Mouse (Mus musculus) monocyte, adult 5-6 weeks (primary cell): ENCODE results near the gene Gm3317. TPM values are rescaled to one million over a fixed set of nuclear protein-coding genes. Genes with fewer than 3 reads are reported as not detected.
"Not testable (repeated sequence)": the region's sequence is repeated elsewhere in the genome, so short reads cannot be mapped to it uniquely, and the experiment has no call there.

ENCODE experiments used
- ATAC-seq: fragments of 153-309, 156-312 bp; replicated peaks from 2 replicates; pipeline ENCODE4 v1.8.0; 2017; ENCODE audit warnings: mild to moderate bottlenecking; ENCODE audit not compliant: low TSS enrichment, insufficient number of reproducible peaks, severe bottlenecking, poor library complexity, low FRiP score
- total RNA-seq: library from RNA; stranded (forward); fragments of 200-1000, 200-491, 200-594 nt; gene quantifications from 3 replicates; pipeline ENCODE4 v1.2.3, GENCODE M21; 2017

Gene Gm3317
- not detected in 3 replicates for total RNA-seq

DNA sequence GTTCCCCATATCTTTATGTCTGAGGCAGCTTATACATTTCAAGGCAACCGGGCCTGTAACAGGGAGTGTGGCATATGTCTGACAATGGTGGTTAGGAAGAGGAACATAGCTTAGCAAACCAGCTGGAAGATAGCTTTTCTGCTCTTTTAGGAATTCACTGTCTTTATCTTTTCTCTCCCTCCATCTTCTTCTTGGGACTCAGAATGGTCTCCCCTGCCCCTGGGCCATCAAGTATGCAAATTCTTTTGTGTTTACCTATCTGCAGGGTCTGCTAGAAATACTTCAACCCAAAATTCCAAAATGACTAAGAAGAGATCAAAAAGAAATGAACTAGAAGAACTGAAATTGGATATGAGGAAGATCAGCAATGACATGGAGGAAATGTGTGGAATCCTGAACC lies at the start of gene Gm3317:
Gene Gm3317, plus strand, starts transcription at position 301 of the 400 bp plus-strand sequence.
- ATAC-seq: not testable (repeated sequence)

- not testable (repeated sequence) for ATAC-seq
These were observed 33.1 kb upstream of the Gm3317 start, which contains the start of gene Gm8279 for GRCm38 (mm10) chr14:5131219-5131618. TSS of gene Gm8279 (plus strand) at chr14:5131519.

- ATAC-seq: not testable (repeated sequence)
These were observed 21.2 kb downstream of the Gm3317 start, which contains the start of gene Gm8271 for GRCm38 (mm10) chr14:5185493-5185892. TSS of gene Gm8271 (plus strand) at chr14:5185793.

Other genes starting within 250 kb of the Gm3317 start
- not detected in 3 replicates for gene Gm8297, start 180.6 kb upstream of the Gm3317 start, total RNA-seq
- gene Gm3298, start 148.6 kb upstream of the Gm3317 start, total RNA-seq: not detected in 3 replicates
- gene 4930555G01Rik, start 113.9 kb upstream of the Gm3317 start, total RNA-seq: not detected in 3 replicates
- 0.39 TPM in 1 of 3 replicates, not detected in the others for gene Gm8281, start 93.5 kb upstream of the Gm3317 start, total RNA-seq
- not detected in 3 replicates for gene Gm8279, start 33.0 kb upstream of the Gm3317 start, total RNA-seq
- gene Gm8271, start 21.3 kb downstream of the Gm3317 start, total RNA-seq: not detected in 3 replicates
- not detected in 3 replicates for gene Gm3526, start 96.0 kb downstream of the Gm3317 start, total RNA-seq
- not detected in 3 replicates for gene Gm3542, start 170.4 kb downstream of the Gm3317 start, total RNA-seq
- not detected in 3 replicates for gene Gm3500, start 224.5 kb downstream of the Gm3317 start, total RNA-seq